Mouse (Mus musculus): Measurements from ENCODE around the gene Glrx5. TPM values are rescaled to one million over a fixed set of nuclear protein-coding genes. Genes with fewer than 3 reads are reported as not detected.

Gene Glrx5
- polyA plus RNA-seq, 1 experiment from 2014 or later = 197 TPM

- DNase-seq (ENCODE audit: low spot score, missing footprints) = peak; percentile 73
- no peak for ATAC-seq (ENCODE audit: low FRiP score)
- no peaks in the 10 kb centered on the region for H3K27me3 ChIP-seq (ENCODE audit: control insufficient read depth, insufficient read depth, low read length)
- WGBS = 90% methylated on average over 8 of the region's 8 CpGs
- H3K36me3 ChIP-seq (ENCODE audit: control insufficient read depth, insufficient read depth, low read length) = no peaks in the 10 kb centered on the region; the same call in 1 of the 2 replicates
- H3K4me1 ChIP-seq (ENCODE audit: control insufficient read depth, insufficient read depth, low read length) = no peaks in the 10 kb centered on the region
- no peak overlapping the region for H3K4me2 ChIP-seq
- H3K4me3 ChIP-seq (ENCODE audit: low read depth, low read length) = no peak overlapping the region
- H3K9ac ChIP-seq (ENCODE audit: low read length) = no peak overlapping the region
- no peaks in the 10 kb centered on the region for H3K9me3 ChIP-seq (ENCODE audit: control insufficient read depth, low read length)
- H3K27ac ChIP-seq (ENCODE audit: low read depth, low read length) = no peak overlapping the region
Measured at GRCm38 (mm10) chr12:104992838-104993237, 39.6 kb upstream of the Glrx5 start.

DNA sequence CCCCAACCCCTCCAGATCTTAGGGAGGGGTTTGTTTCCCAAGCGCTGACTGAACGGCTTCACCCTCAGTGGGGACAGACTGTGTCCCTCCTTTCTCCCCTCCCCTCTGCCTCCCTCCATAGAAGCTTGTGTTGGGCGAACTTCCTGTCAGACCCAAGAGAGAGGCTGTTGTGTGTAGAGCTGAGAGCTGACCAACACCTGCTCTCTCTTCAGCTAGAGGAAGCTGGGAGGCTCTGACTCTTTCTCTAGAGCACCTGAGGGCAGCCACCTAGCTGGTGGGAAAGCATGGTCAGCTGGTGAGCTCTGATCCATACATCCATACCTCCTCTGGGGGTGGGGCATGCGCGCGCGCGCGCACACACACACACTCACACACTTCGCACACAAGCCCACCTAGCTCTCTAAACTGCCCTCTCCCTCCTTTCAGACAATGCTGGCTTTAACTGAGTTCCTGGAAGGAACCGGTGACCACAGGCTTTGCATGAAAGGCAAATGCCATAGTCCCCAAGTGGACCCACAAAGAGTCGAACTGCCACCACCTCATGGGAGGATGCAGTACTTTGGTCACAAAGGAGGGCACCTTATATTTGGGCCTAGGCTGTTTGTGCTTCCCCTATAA, 37.1 kb upstream of the Glrx5 start:
- ATAC-seq (ENCODE audit: low FRiP score) = no peak; the same call in 1 of the 2 replicates
- Histone ChIP-seq H3K4me1 (ENCODE audit: control insufficient read depth, insufficient read depth, low read length) (no peaks in the 10 kb centered on the region; the same call in 1 of the 2 replicates), H3K27ac (ENCODE audit: low read depth, low read length) (no peak overlapping the region), H3K27me3 (ENCODE audit: control insufficient read depth, insufficient read depth, low read length) (no peaks in the 10 kb centered on the region), H3K9ac (ENCODE audit: low read length) (no peak overlapping the region), H3K4me3 (ENCODE audit: low read depth, low read length) (no peak overlapping the region), H3K4me2 (no peak overlapping the region), H3K9me3 (ENCODE audit: control insufficient read depth, low read length) (no peaks in the 10 kb centered on the region), H3K36me3 (ENCODE audit: control insufficient read depth, insufficient read depth, low read length) (no peaks in the 10 kb centered on the region; the same call in 1 of the 2 replicates)
- 89% methylated on average over 12 of the region's 12 CpGs for WGBS
- peak; percentile 65 for DNase-seq (ENCODE audit: low spot score, missing footprints)

- H3K4me2 ChIP-seq = no peak overlapping the region
Measured at GRCm38 (mm10) chr12:104996012-104996728, 36.3 kb upstream of the Glrx5 start.

GRCm38 (mm10) chr12:104997159-104997558, 35.3 kb upstream of the Glrx5 start:
- 85% methylated on average over 10 of the region's 10 CpGs for WGBS
- Histone ChIP-seq H3K27me3 (ENCODE audit: control insufficient read depth, insufficient read depth, low read length) (no peaks in the 10 kb centered on the region), H3K4me2 (no peak overlapping the region), H3K4me3 (ENCODE audit: low read depth, low read length) (no peak overlapping the region), H3K36me3 (ENCODE audit: control insufficient read depth, insufficient read depth, low read length) (no peaks in the 10 kb centered on the region), H3K27ac (ENCODE audit: low read depth, low read length) (no peak overlapping the region), H3K9ac (ENCODE audit: low read length) (no peak overlapping the region), H3K4me1 (ENCODE audit: control insufficient read depth, insufficient read depth, low read length) (no peaks in the 10 kb centered on the region; the same call in 1 of the 2 replicates), H3K9me3 (ENCODE audit: control insufficient read depth, low read length) (no peaks in the 10 kb centered on the region)
- ATAC-seq (ENCODE audit: low FRiP score) = no peak
- DNase-seq (ENCODE audit: low spot score, missing footprints) = peak; percentile 49

More at GRCm38 (mm10) chr12:104996012-104996728, 36.3 kb upstream of the Glrx5 start:
- H3K36me3 ChIP-seq (ENCODE audit: control insufficient read depth, insufficient read depth, low read length) = no peaks in the 10 kb centered on the region
- H3K4me1 ChIP-seq (ENCODE audit: control insufficient read depth, insufficient read depth, low read length) = no peaks in the 10 kb centered on the region; the same call in 1 of the 2 replicates
- H3K9me3 ChIP-seq (ENCODE audit: control insufficient read depth, low read length) = no peaks in the 10 kb centered on the region
- DNase-seq (ENCODE audit: low spot score, missing footprints) (peak; percentile 69), ATAC-seq (ENCODE audit: low FRiP score) (no peak)
- no peak overlapping the region for H3K4me3 ChIP-seq (ENCODE audit: low read depth, low read length)
- H3K27me3 ChIP-seq (ENCODE audit: control insufficient read depth, insufficient read depth, low read length) = no peaks in the 10 kb centered on the region
- no peak overlapping the region for H3K9ac ChIP-seq (ENCODE audit: low read length)
- H3K27ac ChIP-seq (ENCODE audit: low read depth, low read length) = no peak overlapping the region
- 88% methylated on average over 9 of the region's 9 CpGs for WGBS

- Histone ChIP-seq H3K9me3 (ENCODE audit: control insufficient read depth, low read length) (no peaks in the 10 kb centered on the region), H3K27me3 (ENCODE audit: control insufficient read depth, insufficient read depth, low read length) (no peaks in the 10 kb centered on the region), H3K4me3 (ENCODE audit: low read depth, low read length) (no peak overlapping the region), H3K27ac (ENCODE audit: low read depth, low read length) (no peak overlapping the region), H3K9ac (ENCODE audit: low read length) (no peak overlapping the region), H3K4me2 (no peak overlapping the region), H3K36me3 (ENCODE audit: control insufficient read depth, insufficient read depth, low read length) (no peaks in the 10 kb centered on the region), H3K4me1 (ENCODE audit: control insufficient read depth, insufficient read depth, low read length) (peaks cover 3% of the 10 kb centered on the region)
- 88% methylated on average over 10 of the region's 10 CpGs for WGBS
- ATAC-seq (ENCODE audit: low FRiP score) = no peak
- DNase-seq (ENCODE audit: low spot score, missing footprints) = no peak
Measured at GRCm38 (mm10) chr12:104997641-104998293, 34.7 kb upstream of the Glrx5 start.

GRCm38 (mm10) chr12:104998541-104998940, 33.9 kb upstream of the Glrx5 start:
- no peaks in the 10 kb centered on the region for H3K27me3 ChIP-seq (ENCODE audit: control insufficient read depth, insufficient read depth, low read length)
- no peak overlapping the region for H3K9ac ChIP-seq (ENCODE audit: low read length)
- peaks cover 7% of the 10 kb centered on the region for H3K4me1 ChIP-seq (ENCODE audit: control insufficient read depth, insufficient read depth, low read length)
- H3K27ac ChIP-seq (ENCODE audit: low read depth, low read length) = no peak overlapping the region
- 50% methylated on average over 6 of the region's 6 CpGs for WGBS
- H3K36me3 ChIP-seq (ENCODE audit: control insufficient read depth, insufficient read depth, low read length) = no peaks in the 10 kb centered on the region
- no peak overlapping the region for H3K4me2 ChIP-seq
- ATAC-seq (ENCODE audit: low FRiP score) = no peak
- DNase-seq (ENCODE audit: low spot score, missing footprints) = peak; percentile 79
- no peak overlapping the region for H3K4me3 ChIP-seq (ENCODE audit: low read depth, low read length)
- H3K9me3 ChIP-seq (ENCODE audit: control insufficient read depth, low read length) = no peaks in the 10 kb centered on the region

- H3K4me2 ChIP-seq = no peak overlapping the region
- 65% methylated on average over 8 of the region's 8 CpGs for WGBS
- H3K9me3 ChIP-seq (ENCODE audit: control insufficient read depth, low read length) = no peaks in the 10 kb centered on the region
- H3K9ac ChIP-seq (ENCODE audit: low read length) = no peak overlapping the region
- peaks cover 7% of the 10 kb centered on the region for H3K4me1 ChIP-seq (ENCODE audit: control insufficient read depth, insufficient read depth, low read length)
- H3K27me3 ChIP-seq (ENCODE audit: control insufficient read depth, insufficient read depth, low read length) = no peaks in the 10 kb centered on the region
- no peaks in the 10 kb centered on the region for H3K36me3 ChIP-seq (ENCODE audit: control insufficient read depth, insufficient read depth, low read length)
- H3K27ac ChIP-seq (ENCODE audit: low read depth, low read length) = no peak overlapping the region
- ATAC-seq (ENCODE audit: low FRiP score) = no peak
- no peak overlapping the region for H3K4me3 ChIP-seq (ENCODE audit: low read depth, low read length)
- no peak for DNase-seq (ENCODE audit: low spot score, missing footprints)
Measured at GRCm38 (mm10) chr12:104999171-104999570, 33.3 kb upstream of the Glrx5 start.

GRCm38 (mm10) chr12:105000487-105001283, 31.8 kb upstream of the Glrx5 start:
- WGBS = 84% methylated on average over 9 of the region's 9 CpGs
- ATAC-seq (ENCODE audit: low FRiP score) (no peak), DNase-seq (ENCODE audit: low spot score, missing footprints) (no peak)
- no peaks in the 10 kb centered on the region for H3K9me3 ChIP-seq (ENCODE audit: control insufficient read depth, low read length)
- no peak overlapping the region for H3K4me2 ChIP-seq
- H3K27me3 ChIP-seq (ENCODE audit: control insufficient read depth, insufficient read depth, low read length) = no peaks in the 10 kb centered on the region
- H3K4me1 ChIP-seq (ENCODE audit: control insufficient read depth, insufficient read depth, low read length) = peaks cover 7% of the 10 kb centered on the region
- no peak overlapping the region for H3K9ac ChIP-seq (ENCODE audit: low read length)
- no peak overlapping the region for H3K27ac ChIP-seq (ENCODE audit: low read depth, low read length)
- no peaks in the 10 kb centered on the region for H3K36me3 ChIP-seq (ENCODE audit: control insufficient read depth, insufficient read depth, low read length)
- no peak overlapping the region for H3K4me3 ChIP-seq (ENCODE audit: low read depth, low read length)
